In the genomic region with DNA sequence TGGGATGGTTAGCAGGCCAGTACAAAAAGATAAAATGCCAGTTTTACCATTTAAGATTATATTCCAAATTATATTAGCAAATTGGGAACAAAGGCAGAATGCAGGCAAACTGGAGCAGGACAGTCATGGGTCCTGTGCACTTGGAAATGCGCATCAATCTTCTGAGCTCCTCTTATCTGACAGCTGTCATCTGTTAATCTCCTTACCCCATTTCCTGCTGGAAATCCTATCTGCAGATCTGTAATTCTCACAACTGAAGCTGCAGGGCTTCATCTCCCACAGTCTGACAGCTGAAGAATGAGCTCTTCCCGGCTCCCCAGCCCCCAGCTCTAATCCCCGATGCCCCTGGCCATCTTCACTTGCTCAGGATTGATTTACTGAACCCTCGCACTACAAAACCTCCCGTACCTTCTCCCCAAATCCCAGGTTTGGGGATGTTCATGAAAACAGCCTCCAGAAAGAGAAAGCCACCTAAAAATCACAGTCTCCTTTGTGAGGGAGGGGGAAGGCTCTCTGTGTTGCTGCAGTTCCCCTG, we compare ENCODE assay signal across 15 mouse cellular contexts.
DNase-seq lines count a peak whose midpoint lies in the region; ATAC-seq lines count a peak whose summit lies in the region.
"Had no signal": no experiment of that assay in that cellular context is flagged by ENCODE, and none has a peak within 500 bp of the region (broad histone marks: within the 10 kb centered on the region; RNA-seq: fewer than 3 reads in every experiment).

No protein-coding gene starts in this region.

- DNase-seq in retina, adult 2 months (ENCODE audit: low read depth, low spot score) = peak; percentile 26
- no peak for DNase-seq in retina, embryonic 14.5 days (ENCODE audit: low spot score)
- no peak for DNase-seq in liver, embryonic 11.5 days (ENCODE audit: low spot score)
- DNase-seq in cerebellum, adult 9-10 months = no peak
- no peak for DNase-seq in cerebellum, adult 9-11 months
- DNase-seq: adrenal gland, adult 8-10 months; cerebellum, postnatal 25 days; heart, adult 2 months; heart, postnatal 10 days; kidney, adult 18-20 months; right cerebral cortex, postnatal 25 days had no signal

- H3K27ac ChIP-seq in hindbrain, embryonic 12.5 days = peak overlapping the region; percentile 71
- H3K27ac ChIP-seq in midbrain, embryonic 13.5 days = peak overlapping the region; percentile 70
- no peak overlapping the region for H3K27ac ChIP-seq in liver, embryonic 11.5 days (ENCODE audit: low read depth, low read length)
- H3K27ac ChIP-seq: heart, adult 2 months had no signal

- H3K4me2 ChIP-seq in hindbrain, embryonic 12.5 days (replicated peaks) = 0 out of 2 replicates have a peak overlapping the region, but pooled peaks have one; percentile 5
- H3K4me2 ChIP-seq in midbrain, embryonic 13.5 days (replicated peaks) = peak overlapping the region; percentile 9; the same call in 1 of the 2 replicates
- no peak overlapping the region for H3K4me2 ChIP-seq in liver, embryonic 11.5 days

- WGBS in hindbrain, embryonic 12.5 days = 35% methylated on average over 5 of the region's 5 CpGs
- 26% methylated on average over 5 of the region's 5 CpGs for WGBS in midbrain, embryonic 13.5 days
- 35% methylated on average over 5 of the region's 5 CpGs for WGBS in liver, embryonic 11.5 days

- no peaks in the 10 kb centered on the region for H3K9me3 ChIP-seq in hindbrain, embryonic 12.5 days (replicated peaks)
- no peaks in the 10 kb centered on the region for H3K9me3 ChIP-seq in midbrain, embryonic 13.5 days
- no peaks in the 10 kb centered on the region for H3K9me3 ChIP-seq in liver, embryonic 11.5 days (ENCODE audit: control insufficient read depth, low read length)

- H3K36me3 ChIP-seq in hindbrain, embryonic 12.5 days = no peaks in the 10 kb centered on the region
- H3K36me3 ChIP-seq in midbrain, embryonic 13.5 days = no peaks in the 10 kb centered on the region
- no peaks in the 10 kb centered on the region for H3K36me3 ChIP-seq in liver, embryonic 11.5 days (ENCODE audit: control insufficient read depth, insufficient read depth, low read length)

- peaks cover 46% of the 10 kb centered on the region for H3K4me1 ChIP-seq in hindbrain, embryonic 12.5 days
- H3K4me1 ChIP-seq in midbrain, embryonic 13.5 days (replicated peaks) = peaks cover 54% of the 10 kb centered on the region
- peaks cover 27% of the 10 kb centered on the region for H3K4me1 ChIP-seq in liver, embryonic 11.5 days (replicated peaks; ENCODE audit: control insufficient read depth, insufficient read depth, low read length)

- peak; percentile 55; the same call in 1 of the 2 replicates for ATAC-seq in hindbrain, embryonic 12.5 days (ENCODE audit: low FRiP score)
- peak; percentile 16; the same call in 1 of the 2 replicates for ATAC-seq in midbrain, embryonic 13.5 days
- ATAC-seq in liver, embryonic 11.5 days (replicated peaks; ENCODE audit: low FRiP score) = no peak

- H3K4me3 ChIP-seq in hindbrain, embryonic 12.5 days = no peak overlapping the region
- H3K4me3 ChIP-seq in midbrain, embryonic 13.5 days (replicated peaks) = no peak overlapping the region
- no peak overlapping the region for H3K4me3 ChIP-seq in liver, embryonic 11.5 days (ENCODE audit: low read depth, low read length)
- H3K4me3 ChIP-seq: erythroblast, embryonic 14.5 days; heart, adult 2 months had no signal

- no peak overlapping the region for H3K9ac ChIP-seq in hindbrain, embryonic 12.5 days
- H3K9ac ChIP-seq in midbrain, embryonic 13.5 days (replicated peaks) = no peak overlapping the region
- no peak overlapping the region for H3K9ac ChIP-seq in liver, embryonic 11.5 days (ENCODE audit: low read depth, low read length)

- H3K27me3 ChIP-seq in hindbrain, embryonic 12.5 days = no peaks in the 10 kb centered on the region
- no peaks in the 10 kb centered on the region for H3K27me3 ChIP-seq in midbrain, embryonic 13.5 days
- no peaks in the 10 kb centered on the region for H3K27me3 ChIP-seq in liver, embryonic 11.5 days (replicated peaks; ENCODE audit: control insufficient read depth, insufficient read depth, low read length)
- H3K27me3 ChIP-seq: CH12.LX had no signal
